Mouse (Mus musculus) limb, embryonic 14.5 days (tissue): ENCODE measurements at regions not wholly inside any gene's neighbourhood (a gene's known extent, or its start where the extent isn't known, plus 50 kb on each side); places are given as distances from the start of the nearest gene placed in this dataset.

Source experiments
- ATAC-seq: fragments of 200-750 bp; cut with Nextera tagmentation; 2 replicates; pipeline ENCODE4 v1.8.0; 2017; ENCODE audit warnings: low read depth, moderate number of reproducible peaks, moderate TSS enrichment; ENCODE audit not compliant: low FRiP score
- DNase-seq: peaks from one replicate; pipeline ENCODE4 v3.0.0-alpha.2; 2015; ENCODE audit warnings: low spot score
- H3K27ac ChIP-seq: fragments of 300-500 bp; sonication (generic); replicated peaks from 2 replicates; pipeline ENCODE4 v1.5.1; 2014; ENCODE audit warnings: low read depth, mild to moderate bottlenecking, low read length, moderate library complexity, mixed read lengths
- H3K27me3 ChIP-seq: fragments of 300-500 bp; sonication (generic); 2 replicates; pipeline ENCODE4 v1.6.1; 2014; ENCODE audit warnings: low read length, mixed read lengths; ENCODE audit not compliant: control insufficient read depth, insufficient read depth
- H3K36me3 ChIP-seq: fragments of 300-500 bp; sonication (generic); 2 replicates; pipeline ENCODE4 v1.6.1; 2014; ENCODE audit warnings: mild to moderate bottlenecking, low read length, moderate library complexity, mixed read lengths; ENCODE audit not compliant: control insufficient read depth, insufficient read depth
- H3K4me1 ChIP-seq: fragments of 300-500 bp; sonication (generic); 2 replicates; pipeline ENCODE4 v1.6.1; 2014; ENCODE audit warnings: antibody characterized with exemption, low read length, mixed read lengths; ENCODE audit not compliant: control insufficient read depth, insufficient read depth
- H3K4me2 ChIP-seq: fragments of 300-500 bp; sonication (generic); replicated peaks from 2 replicates; pipeline ENCODE4 v1.6.1; 2014; ENCODE audit warnings: low read depth, mild to moderate bottlenecking, low read length, moderate library complexity; ENCODE audit not compliant: severe bottlenecking
- H3K4me3 ChIP-seq: fragments of 300-500 bp; sonication (generic); replicated peaks from 2 replicates; pipeline ENCODE4 v1.5.1; 2014; ENCODE audit warnings: low read length
- H3K9ac ChIP-seq: fragments of 300-500 bp; sonication (generic); 2 replicates; pipeline ENCODE4 v1.6.1; 2014; ENCODE audit warnings: mild to moderate bottlenecking, low read depth, low read length, moderate library complexity; ENCODE audit not compliant: severe bottlenecking
- H3K9me3 ChIP-seq: fragments of 300-500 bp; sonication (generic); 2 replicates; pipeline ENCODE4 v1.6.1; 2016; ENCODE audit warnings: low read length; ENCODE audit not compliant: control insufficient read depth
- POLR2A ChIP-seq: fragments of 200-500 bp; IDR thresholded peaks from 2 replicates; pipeline ENCODE4 v1.8.0; 2012; ENCODE audit warnings: inconsistent platforms, mild to moderate bottlenecking, moderate library complexity, borderline replicate concordance; ENCODE audit not compliant: insufficient read depth, insufficient read length; ENCODE audit errors: extremely low read depth
- WGBS: fragments of 180-500 bp; shearing (Covaris S2); extraction: QIAGEN DNeasy Blood & Tissue Kit; methylation state at CpG from one replicate; pipeline ENCODE4 v1.1.7; 2014; 5-methylcytosine and 5-hydroxymethylcytosine counted together

DNA sequence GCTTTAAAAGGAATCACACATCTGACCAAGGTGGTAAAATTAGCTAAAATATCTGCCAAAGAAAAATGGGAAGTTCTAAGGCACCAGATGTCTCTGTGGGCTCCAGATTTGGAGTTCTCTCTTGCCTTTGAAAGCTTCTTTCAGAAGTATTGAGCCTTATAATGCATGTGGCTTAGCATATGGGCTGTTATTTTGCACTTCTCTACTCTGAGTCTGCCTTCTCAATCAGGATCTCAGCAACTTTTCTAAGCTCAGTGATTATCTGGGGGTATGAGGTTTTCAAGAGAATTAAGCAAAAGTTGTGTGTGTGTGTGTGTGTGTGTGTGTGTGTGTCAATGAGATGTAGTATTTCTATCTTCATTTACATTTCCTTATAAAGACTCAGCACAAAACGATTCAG, 107.6 kb upstream of the Nav3 start:
- TF ChIP-seq POLR2A = no peak

GRCm38 (mm10) chr10:110566260-110567050, 110.5 kb upstream of the Nav3 start:
- Histone ChIP-seq H3K4me2 (no peak overlapping the region), H3K36me3 (no peaks in the 10 kb centered on the region), H3K9ac (no peak overlapping the region), H3K27ac (no peak overlapping the region), H3K4me1 (no peaks in the 10 kb centered on the region), H3K27me3 (no peaks in the 10 kb centered on the region), H3K9me3 (no peaks in the 10 kb centered on the region), H3K4me3 (no peak overlapping the region)
- ATAC-seq = no peak
- no peak for DNase-seq
- 84% methylated on average over 12 of the region's 12 CpGs for WGBS
- TF ChIP-seq POLR2A = no peak

More for the DNA sequence above, 107.6 kb upstream of the Nav3 start:
- H3K27ac ChIP-seq = no peak overlapping the region
- DNase-seq (no peak), ATAC-seq (no peak)
- WGBS = 76% methylated on average over 1 of the region's 1 CpGs
- no peak overlapping the region for H3K4me3 ChIP-seq
- no peaks in the 10 kb centered on the region for H3K4me1 ChIP-seq
- H3K27me3 ChIP-seq = no peaks in the 10 kb centered on the region
- no peak overlapping the region for H3K9ac ChIP-seq
- H3K36me3 ChIP-seq = no peaks in the 10 kb centered on the region
- no peaks in the 10 kb centered on the region for H3K9me3 ChIP-seq
- H3K4me2 ChIP-seq = no peak overlapping the region

GRCm38 (mm10) chr10:110570465-110570864, 114.5 kb upstream of the Nav3 start:
- H3K4me2 ChIP-seq = no peak overlapping the region
- no peak for ATAC-seq
- H3K27me3 ChIP-seq = no peaks in the 10 kb centered on the region
- no peak for TF ChIP-seq POLR2A
- no peak for DNase-seq
- no peaks in the 10 kb centered on the region for H3K4me1 ChIP-seq
- H3K4me3 ChIP-seq = no peak overlapping the region
- H3K9me3 ChIP-seq = no peaks in the 10 kb centered on the region
- H3K36me3 ChIP-seq = no peaks in the 10 kb centered on the region
- WGBS = 78% methylated on average over 5 of the region's 5 CpGs
- H3K27ac ChIP-seq = no peak overlapping the region
- H3K9ac ChIP-seq = no peak overlapping the region

DNA sequence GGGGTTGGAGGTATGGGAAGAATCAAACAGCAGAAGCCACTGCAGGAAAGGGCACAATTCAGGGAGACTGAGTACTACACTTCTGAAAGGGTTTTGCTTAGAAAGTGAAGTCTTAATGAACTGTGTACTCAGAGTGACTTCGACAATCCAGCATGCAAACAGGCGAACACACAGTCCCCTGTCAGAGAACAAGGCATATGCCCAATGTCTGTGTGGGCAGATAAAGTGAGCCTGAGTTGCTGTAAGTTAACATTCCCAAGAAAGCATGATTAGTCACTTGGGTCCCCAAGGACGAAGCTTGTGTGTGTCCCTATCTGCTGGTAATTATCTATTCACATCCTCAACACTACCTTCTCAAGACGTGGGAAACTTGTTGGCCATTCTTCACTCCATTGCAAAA, 115.2 kb upstream of the Nav3 start:
- no peak for DNase-seq
- Histone ChIP-seq H3K9ac (no peak overlapping the region), H3K27me3 (no peaks in the 10 kb centered on the region), H3K4me3 (no peak overlapping the region), H3K4me2 (no peak overlapping the region), H3K36me3 (no peaks in the 10 kb centered on the region), H3K4me1 (no peaks in the 10 kb centered on the region), H3K9me3 (no peaks in the 10 kb centered on the region), H3K27ac (no peak overlapping the region)
- 87% methylated on average over 4 of the region's 4 CpGs for WGBS
- no peak for TF ChIP-seq POLR2A
- ATAC-seq = no peak

DNA sequence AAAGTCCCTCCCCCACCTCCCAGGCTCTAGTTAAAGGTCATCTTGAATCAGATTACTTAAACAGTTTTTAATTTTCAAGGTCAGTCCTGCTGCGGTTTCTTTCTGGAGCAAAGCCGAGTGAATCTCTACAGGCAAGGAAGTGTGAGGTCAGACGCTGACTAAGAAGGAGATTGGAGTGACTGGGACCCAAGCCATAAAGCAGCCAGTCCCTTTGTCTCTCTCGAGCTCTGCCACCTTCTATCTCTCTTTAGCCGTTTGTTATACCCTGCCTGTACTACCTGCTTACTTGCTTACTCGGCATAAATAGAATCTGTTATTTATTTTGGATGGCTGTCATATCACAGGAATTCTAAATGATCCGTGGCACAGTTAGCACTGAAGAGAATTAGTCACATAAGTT, 117.5 kb upstream of the Nav3 start:
- Histone ChIP-seq H3K4me1 (no peaks in the 10 kb centered on the region), H3K27me3 (no peaks in the 10 kb centered on the region), H3K4me2 (no peak overlapping the region), H3K27ac (no peak overlapping the region), H3K9me3 (peaks cover 4% of the 10 kb centered on the region; the same call in 1 of the 2 replicates), H3K9ac (no peak overlapping the region), H3K4me3 (no peak overlapping the region), H3K36me3 (no peaks in the 10 kb centered on the region)
- DNase-seq (no peak), ATAC-seq (no peak)
- TF ChIP-seq POLR2A = no peak
- 68% methylated on average over 7 of the region's 7 CpGs for WGBS
